Mouse (Mus musculus): ENCODE measurements at regions not wholly inside any gene's neighbourhood (a gene's known extent, or its start where the extent isn't known, plus 50 kb on each side); places are given as distances from the start of the nearest gene placed in this dataset.
A peak's percentile ranks its signal among the peaks of the same experiment; 100 is the strongest.

GRCm38 (mm10) chr14:54113216-54113615 is 140.7 kb downstream of the Dad1 start:
- 59% methylated on average over 2 of the region's 2 CpGs for WGBS
- Histone ChIP-seq H3K4me3 (replicated peaks) (no peak overlapping the region), H3K9ac (replicated peaks) (no peak overlapping the region), H3K4me2 (no peak overlapping the region), H3K4me1 (peaks cover 10% of the 10 kb centered on the region), H3K9me3 (replicated peaks) (no peaks in the 10 kb centered on the region), H3K27ac (replicated peaks) (no peak overlapping the region), H3K27me3 (replicated peaks) (no peaks in the 10 kb centered on the region), H3K36me3 (no peaks in the 10 kb centered on the region)
- no peak for ATAC-seq (ENCODE audit: low FRiP score)

- no peaks in the 10 kb centered on the region for H3K27me3 ChIP-seq (replicated peaks)
- H3K4me1 ChIP-seq, result peaks cover 10% of the 10 kb centered on the region
- H3K4me2 ChIP-seq, result no peak overlapping the region
- no peak overlapping the region for H3K9ac ChIP-seq (replicated peaks)
- no peak overlapping the region for H3K4me3 ChIP-seq (replicated peaks)
- no peak for ATAC-seq (ENCODE audit: low FRiP score)
- H3K27ac ChIP-seq (replicated peaks), result no peak overlapping the region
- WGBS, result 78% methylated on average over 3 of the region's 3 CpGs
- H3K9me3 ChIP-seq (replicated peaks), result no peaks in the 10 kb centered on the region
- no peaks in the 10 kb centered on the region for H3K36me3 ChIP-seq
Measured at GRCm38 (mm10) chr14:54110971-54111370, 142.9 kb downstream of the Dad1 start.

GRCm38 (mm10) chr14:54109129-54109528 is 144.8 kb downstream of the Dad1 start:
- Histone ChIP-seq H3K9me3 (replicated peaks) (no peaks in the 10 kb centered on the region), H3K4me3 (replicated peaks) (no peak overlapping the region), H3K9ac (replicated peaks) (no peak overlapping the region), H3K36me3 (no peaks in the 10 kb centered on the region), H3K4me2 (no peak overlapping the region), H3K27ac (replicated peaks) (peak overlapping the region; percentile 2; the same call in 1 of the 2 replicates), H3K27me3 (replicated peaks) (no peaks in the 10 kb centered on the region), H3K4me1 (peaks cover 10% of the 10 kb centered on the region)
- ATAC-seq (ENCODE audit: low FRiP score), result 0 out of 2 replicates have a peak, but pooled peaks have one; percentile 23
- 78% methylated on average over 1 of the region's 1 CpGs for WGBS

- Histone ChIP-seq H3K4me3 (replicated peaks) (no peak overlapping the region), H3K27me3 (replicated peaks) (no peaks in the 10 kb centered on the region), H3K9me3 (replicated peaks) (no peaks in the 10 kb centered on the region), H3K4me2 (no peak overlapping the region), H3K27ac (replicated peaks) (peak overlapping the region; percentile 2), H3K9ac (replicated peaks) (no peak overlapping the region), H3K4me1 (peaks cover 10% of the 10 kb centered on the region), H3K36me3 (no peaks in the 10 kb centered on the region)
- WGBS, result 9% methylated on average over 9 of the region's 9 CpGs
- ATAC-seq (ENCODE audit: low FRiP score), result peak; percentile 54; the same call in 1 of the 2 replicates
Measured at GRCm38 (mm10) chr14:54108311-54109074, 145.4 kb downstream of the Dad1 start.

GRCm38 (mm10) chr14:54107204-54107796 is 146.6 kb downstream of the Dad1 start:
- Histone ChIP-seq H3K27ac (replicated peaks) (no peak overlapping the region), H3K36me3 (no peaks in the 10 kb centered on the region), H3K27me3 (replicated peaks) (no peaks in the 10 kb centered on the region), H3K4me1 (peaks cover 10% of the 10 kb centered on the region), H3K4me3 (replicated peaks) (no peak overlapping the region), H3K9me3 (replicated peaks) (no peaks in the 10 kb centered on the region), H3K4me2 (no peak overlapping the region), H3K9ac (replicated peaks) (no peak overlapping the region)
- 88% methylated on average over 7 of the region's 7 CpGs for WGBS
- no peak for ATAC-seq (ENCODE audit: low FRiP score)

- Histone ChIP-seq H3K4me2 (no peak overlapping the region), H3K4me3 (replicated peaks) (no peak overlapping the region), H3K27me3 (replicated peaks) (no peaks in the 10 kb centered on the region), H3K4me1 (peaks cover 9% of the 10 kb centered on the region), H3K9me3 (replicated peaks) (no peaks in the 10 kb centered on the region), H3K27ac (replicated peaks) (no peak overlapping the region), H3K9ac (replicated peaks) (no peak overlapping the region), H3K36me3 (no peaks in the 10 kb centered on the region)
- ATAC-seq (ENCODE audit: low FRiP score), result no peak
- 86% methylated on average over 6 of the region's 6 CpGs for WGBS
Measured at GRCm38 (mm10) chr14:54104243-54104642, 149.7 kb downstream of the Dad1 start.

- H3K27me3 ChIP-seq (replicated peaks), result no peaks in the 10 kb centered on the region
- H3K27ac ChIP-seq (replicated peaks), result no peak overlapping the region
- peaks cover 2% of the 10 kb centered on the region for H3K4me1 ChIP-seq
- ATAC-seq (ENCODE audit: low FRiP score), result no peak
- no peak overlapping the region for H3K4me3 ChIP-seq (replicated peaks)
- no peaks in the 10 kb centered on the region for H3K9me3 ChIP-seq (replicated peaks)
- 85% methylated on average over 5 of the region's 5 CpGs for WGBS
- no peak overlapping the region for H3K4me2 ChIP-seq
- no peak overlapping the region for H3K9ac ChIP-seq (replicated peaks)
- no peaks in the 10 kb centered on the region for H3K36me3 ChIP-seq
Measured at GRCm38 (mm10) chr14:54103541-54103940, 150.4 kb downstream of the Dad1 start.

GRCm38 (mm10) chr14:54103115-54103514 is 150.8 kb downstream of the Dad1 start:
- Histone ChIP-seq H3K4me1 (no peaks in the 10 kb centered on the region), H3K9me3 (replicated peaks) (no peaks in the 10 kb centered on the region), H3K4me3 (replicated peaks) (no peak overlapping the region), H3K27me3 (replicated peaks) (no peaks in the 10 kb centered on the region), H3K36me3 (no peaks in the 10 kb centered on the region), H3K4me2 (no peak overlapping the region), H3K27ac (replicated peaks) (no peak overlapping the region), H3K9ac (replicated peaks) (no peak overlapping the region)
- WGBS, result 69% methylated on average over 3 of the region's 3 CpGs
- ATAC-seq (ENCODE audit: low FRiP score), result no peak

- WGBS, result 73% methylated on average over 3 of the region's 3 CpGs
- no peak overlapping the region for H3K27ac ChIP-seq (replicated peaks)
- H3K4me1 ChIP-seq, result no peaks in the 10 kb centered on the region
- H3K36me3 ChIP-seq, result no peaks in the 10 kb centered on the region
- no peak overlapping the region for H3K4me3 ChIP-seq (replicated peaks)
- no peak for ATAC-seq (ENCODE audit: low FRiP score)
- H3K27me3 ChIP-seq (replicated peaks), result no peaks in the 10 kb centered on the region
- H3K4me2 ChIP-seq, result no peak overlapping the region
- no peaks in the 10 kb centered on the region for H3K9me3 ChIP-seq (replicated peaks)
- no peak overlapping the region for H3K9ac ChIP-seq (replicated peaks)
Measured at GRCm38 (mm10) chr14:54101775-54102174, 152.1 kb downstream of the Dad1 start.

GRCm38 (mm10) chr14:54099360-54099759 is 154.5 kb downstream of the Dad1 start:
- no peak overlapping the region for H3K9ac ChIP-seq (replicated peaks)
- no peaks in the 10 kb centered on the region for H3K36me3 ChIP-seq
- no peaks in the 10 kb centered on the region for H3K27me3 ChIP-seq (replicated peaks)
- ATAC-seq (ENCODE audit: low FRiP score), result no peak
- no peak overlapping the region for H3K4me3 ChIP-seq (replicated peaks)
- H3K9me3 ChIP-seq (replicated peaks), result no peaks in the 10 kb centered on the region
- H3K27ac ChIP-seq (replicated peaks), result no peak overlapping the region
- WGBS, result 88% methylated on average over 6 of the region's 6 CpGs
- H3K4me1 ChIP-seq, result no peaks in the 10 kb centered on the region
- no peak overlapping the region for H3K4me2 ChIP-seq

- Histone ChIP-seq H3K27ac (replicated peaks) (no peak overlapping the region), H3K4me3 (replicated peaks) (no peak overlapping the region), H3K4me1 (no peaks in the 10 kb centered on the region), H3K4me2 (no peak overlapping the region), H3K9ac (replicated peaks) (no peak overlapping the region), H3K36me3 (no peaks in the 10 kb centered on the region), H3K9me3 (replicated peaks) (no peaks in the 10 kb centered on the region), H3K27me3 (replicated peaks) (no peaks in the 10 kb centered on the region)
- no peak for ATAC-seq (ENCODE audit: low FRiP score)
- 76% methylated on average over 10 of the region's 10 CpGs for WGBS
Measured at GRCm38 (mm10) chr14:54098122-54098775, 155.7 kb downstream of the Dad1 start.

- H3K4me1 ChIP-seq, result no peaks in the 10 kb centered on the region
Measured at GRCm38 (mm10) chr14:54097026-54097425, 156.9 kb downstream of the Dad1 start.

More at GRCm38 (mm10) chr14:54097026-54097425, 156.9 kb downstream of the Dad1 start:
- H3K4me3 ChIP-seq (replicated peaks), result no peak overlapping the region
- H3K4me2 ChIP-seq, result no peak overlapping the region
- H3K9me3 ChIP-seq (replicated peaks), result no peaks in the 10 kb centered on the region
- H3K36me3 ChIP-seq, result no peaks in the 10 kb centered on the region
- H3K9ac ChIP-seq (replicated peaks), result no peak overlapping the region
- no peak overlapping the region for H3K27ac ChIP-seq (replicated peaks)
- no peaks in the 10 kb centered on the region for H3K27me3 ChIP-seq (replicated peaks)
- WGBS, result 72% methylated on average over 2 of the region's 2 CpGs
- no peak for ATAC-seq (ENCODE audit: low FRiP score)

All from neural tube, embryonic 15.5 days (tissue).